Mouse (Mus musculus) lung, embryonic 15.5 days (tissue): Measurements from ENCODE around the gene Ncbp3. TPM values are rescaled to one million over a fixed set of nuclear protein-coding genes. Genes with fewer than 3 reads are reported as not detected.

Experiments used
- ATAC-seq: fragments of 200-750 bp; cut with Nextera tagmentation; 2 replicates; pipeline ENCODE4 v1.8.0; 2017; ENCODE audit warnings: moderate number of reproducible peaks, borderline replicate concordance; ENCODE audit not compliant: low FRiP score, low TSS enrichment; ENCODE audit errors: extremely low read depth
- H3K27ac ChIP-seq: fragments of 300-500 bp; sonication (generic); 2 replicates; pipeline ENCODE4 v1.5.1; 2015; ENCODE audit warnings: moderate library complexity, mild to moderate bottlenecking, inconsistent platforms
- H3K27me3 ChIP-seq: fragments of 300-500 bp; sonication (generic); 2 replicates; pipeline ENCODE4 v1.6.1; 2015; ENCODE audit warnings: inconsistent platforms
- H3K36me3 ChIP-seq: fragments of 300-500 bp; sonication (generic); 2 replicates; pipeline ENCODE4 v1.6.1; 2015; ENCODE audit warnings: inconsistent platforms
- H3K4me1 ChIP-seq: fragments of 300-500 bp; sonication (generic); 2 replicates; pipeline ENCODE4 v1.6.1; 2015; ENCODE audit warnings: inconsistent platforms
- H3K4me2 ChIP-seq: fragments of 300-500 bp; sonication (generic); 2 replicates; pipeline ENCODE4 v1.6.1; 2015; ENCODE audit warnings: inconsistent platforms, mild to moderate bottlenecking, moderate library complexity
- H3K4me3 ChIP-seq: fragments of 300-500 bp; sonication (generic); 2 replicates; pipeline ENCODE4 v1.5.1; 2015; ENCODE audit warnings: mild to moderate bottlenecking, inconsistent platforms
- H3K9ac ChIP-seq: fragments of 300-500 bp; sonication (generic); 2 replicates; pipeline ENCODE4 v1.6.1; 2015; ENCODE audit warnings: inconsistent platforms
- H3K9me3 ChIP-seq: fragments of 300-500 bp; sonication (generic); 2 replicates; pipeline ENCODE4 v1.6.1; 2016; ENCODE audit warnings: inconsistent platforms
- WGBS: fragments of 180-500 bp; shearing (Covaris S2); methylation state at CpG from one replicate; pipeline ENCODE4 v1.1.7; 2015; 5-methylcytosine and 5-hydroxymethylcytosine counted together
- polyA plus RNA-seq: library from polyadenylated mRNA; unstranded; fragments of >200 nt; fragmentation: Nextera tagmentation; extraction: Ambion mirVana; gene quantifications from 2 replicates; pipeline ENCODE4 v1.2.1, GENCODE M21; 2015

The Ncbp3 gene
- polyA plus RNA-seq, 1 experiment from 2014 or later = 12.5 TPM

DNA sequence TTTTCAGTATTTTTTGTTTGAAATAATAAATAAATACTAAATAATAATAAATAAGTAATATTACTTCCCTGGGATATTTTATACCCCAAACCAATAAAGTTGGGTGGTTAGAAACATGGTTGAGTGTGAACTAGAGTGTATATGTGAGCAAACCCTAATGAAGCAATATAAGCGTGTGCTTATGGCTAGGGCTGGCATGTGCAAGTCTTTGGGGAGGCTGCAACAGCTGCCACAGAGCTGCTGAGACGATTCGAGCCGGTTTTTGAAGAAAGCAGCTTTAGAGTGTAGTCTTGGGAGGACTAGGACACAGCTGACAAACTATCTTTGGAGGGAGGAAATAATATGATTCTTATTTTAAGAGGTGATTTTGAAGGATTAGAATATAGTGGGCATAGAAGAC lies 28.7 kb downstream of the Ncbp3 start:
- no peak for ATAC-seq
- Histone ChIP-seq H3K9me3 (no peaks in the 10 kb centered on the region), H3K4me1 (no peaks in the 10 kb centered on the region), H3K36me3 (peaks cover 85% of the 10 kb centered on the region), H3K27me3 (no peaks in the 10 kb centered on the region), H3K4me2 (no peak overlapping the region), H3K27ac (no peak overlapping the region), H3K9ac (no peak overlapping the region), H3K4me3 (no peak overlapping the region)
- 87% methylated on average over 4 of the region's 4 CpGs for WGBS

DNA sequence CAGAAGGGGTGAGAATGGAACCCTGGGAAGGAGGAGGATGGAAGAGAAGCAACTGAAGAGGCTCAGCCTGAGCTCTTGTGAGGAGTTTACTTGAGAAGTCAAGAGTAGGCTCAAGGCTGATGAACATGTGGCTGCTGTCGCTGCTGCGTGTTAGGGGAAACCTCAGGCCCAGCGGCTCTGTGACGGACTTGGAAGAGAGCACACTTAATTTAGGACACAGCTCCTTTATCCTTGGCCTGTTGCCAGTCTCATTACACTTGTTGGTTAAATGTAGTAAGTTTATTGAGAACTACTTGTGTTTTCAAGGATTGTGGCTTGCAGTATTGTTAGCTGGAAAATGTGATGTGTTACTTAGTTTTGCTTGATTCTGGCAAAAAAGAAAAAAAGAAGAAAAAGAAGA lies 29.1 kb downstream of the Ncbp3 start:
- no peaks in the 10 kb centered on the region for H3K4me1 ChIP-seq
- 67% methylated on average over 4 of the region's 4 CpGs for WGBS
- no peak overlapping the region for H3K9ac ChIP-seq

DNA sequence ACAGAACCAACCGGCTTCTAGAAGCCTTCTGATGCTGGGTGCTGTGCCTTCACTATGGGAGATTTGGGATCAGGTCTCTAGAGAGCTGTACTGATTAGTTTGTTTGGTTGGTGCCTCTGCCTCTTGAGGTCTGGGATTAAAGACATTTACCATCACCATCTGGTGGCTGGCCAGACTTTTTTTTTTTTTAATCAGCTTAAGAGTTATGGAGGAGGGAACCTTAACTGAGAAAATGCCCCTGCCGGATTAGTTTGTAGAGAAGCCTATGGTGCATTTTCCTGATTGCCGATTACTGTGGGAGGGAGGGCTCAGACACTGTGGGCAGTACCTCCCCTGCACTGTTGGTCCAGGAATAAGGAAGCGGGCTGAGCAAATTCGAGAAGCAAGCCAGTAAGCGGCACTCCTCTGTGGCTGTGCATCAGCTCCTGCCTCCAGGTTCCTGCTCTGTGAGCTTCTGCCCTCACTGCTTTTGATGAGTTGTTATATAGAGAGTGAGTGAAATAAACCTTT lies 29.7 kb downstream of the Ncbp3 start:
- Histone ChIP-seq H3K27ac (no peak overlapping the region), H3K27me3 (no peaks in the 10 kb centered on the region), H3K4me3 (no peak overlapping the region), H3K4me1 (no peaks in the 10 kb centered on the region), H3K9me3 (no peaks in the 10 kb centered on the region), H3K9ac (no peak overlapping the region), H3K36me3 (peaks cover 88% of the 10 kb centered on the region), H3K4me2 (no peak overlapping the region)
- ATAC-seq = no peak
- 90% methylated on average over 6 of the region's 6 CpGs for WGBS

More for the DNA sequence above, 29.1 kb downstream of the Ncbp3 start:
- H3K9me3 ChIP-seq = no peaks in the 10 kb centered on the region
- no peak overlapping the region for H3K4me2 ChIP-seq
- peaks cover 85% of the 10 kb centered on the region for H3K36me3 ChIP-seq
- no peak for ATAC-seq
- H3K27me3 ChIP-seq = no peaks in the 10 kb centered on the region
- no peak overlapping the region for H3K4me3 ChIP-seq
- no peak overlapping the region for H3K27ac ChIP-seq

DNA sequence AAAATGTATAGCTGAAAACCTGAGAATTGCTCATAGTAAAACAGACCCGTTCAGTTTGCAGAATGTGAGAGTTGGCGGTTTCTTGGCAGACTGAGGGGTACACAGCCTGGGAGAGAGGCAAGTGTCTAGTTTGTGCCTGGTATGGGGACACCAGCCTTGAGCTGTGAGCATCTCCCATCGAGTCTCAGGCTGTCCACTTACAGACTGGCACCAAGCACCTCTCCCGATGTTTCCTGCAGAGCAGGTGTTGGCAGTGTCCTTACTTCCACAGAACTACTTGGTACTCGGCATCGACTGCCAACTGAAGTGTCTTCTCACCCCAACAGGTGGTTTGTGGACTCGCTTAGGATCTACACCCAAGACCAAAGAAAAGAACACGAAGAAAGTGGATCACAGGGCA lies 31.0 kb downstream of the Ncbp3 start:
- no peak overlapping the region for H3K4me3 ChIP-seq
- no peak overlapping the region for H3K27ac ChIP-seq
- peaks cover 81% of the 10 kb centered on the region for H3K36me3 ChIP-seq
- no peaks in the 10 kb centered on the region for H3K27me3 ChIP-seq
- no peak overlapping the region for H3K4me2 ChIP-seq
- H3K9me3 ChIP-seq = no peaks in the 10 kb centered on the region
- no peaks in the 10 kb centered on the region for H3K4me1 ChIP-seq
- ATAC-seq = no peak
- 86% methylated on average over 8 of the region's 8 CpGs for WGBS
- no peak overlapping the region for H3K9ac ChIP-seq

DNA sequence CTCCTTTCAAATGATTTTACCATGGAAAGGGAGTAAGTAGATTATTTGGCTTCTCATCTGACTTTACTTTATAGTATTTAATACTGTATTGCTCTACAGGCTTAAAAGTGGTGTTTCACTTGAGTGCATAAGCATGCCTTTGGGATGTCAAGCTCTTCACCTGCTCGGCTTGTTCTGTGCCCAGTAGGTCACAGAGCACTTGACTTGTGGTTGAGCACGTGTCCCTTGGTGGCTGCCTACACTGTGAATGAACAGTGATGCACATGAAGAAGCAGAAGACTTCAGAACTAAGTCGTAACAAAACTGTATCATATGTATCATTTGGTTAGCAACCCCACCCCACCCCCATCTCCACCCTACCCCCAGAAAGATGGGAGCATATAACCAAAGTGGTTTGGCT lies 32.7 kb downstream of the Ncbp3 start:
- Histone ChIP-seq H3K36me3 (peaks cover 64% of the 10 kb centered on the region), H3K9me3 (no peaks in the 10 kb centered on the region), H3K9ac (no peak overlapping the region), H3K27ac (no peak overlapping the region), H3K4me1 (peaks cover 10% of the 10 kb centered on the region), H3K27me3 (no peaks in the 10 kb centered on the region), H3K4me2 (no peak overlapping the region), H3K4me3 (no peak overlapping the region)
- ATAC-seq = no peak
- 71% methylated on average over 3 of the region's 3 CpGs for WGBS

DNA sequence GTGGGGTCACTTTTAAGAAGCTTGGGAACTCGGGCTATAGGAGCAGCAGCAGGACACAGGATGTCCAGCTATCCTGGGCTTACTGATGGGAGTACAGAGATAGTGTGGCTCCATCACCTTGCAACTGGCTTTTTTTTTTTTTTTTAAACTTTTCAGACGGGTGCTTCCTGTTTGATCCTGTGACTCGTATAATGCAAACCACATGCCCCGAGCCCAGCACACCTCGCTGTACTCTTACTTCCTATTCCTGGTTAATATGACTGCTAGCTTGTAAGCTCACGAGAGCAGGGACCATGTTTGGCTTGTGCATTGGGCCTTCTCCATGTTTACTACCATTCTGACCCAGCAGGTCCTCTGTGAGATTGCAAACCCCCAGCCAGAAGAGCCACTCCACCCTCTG lies 36.7 kb downstream of the Ncbp3 start:
- no peaks in the 10 kb centered on the region for H3K27me3 ChIP-seq
- WGBS = 69% methylated on average over 6 of the region's 6 CpGs
- no peak for ATAC-seq
- H3K4me3 ChIP-seq = no peak overlapping the region
- H3K4me2 ChIP-seq = no peak overlapping the region
- no peaks in the 10 kb centered on the region for H3K9me3 ChIP-seq
- H3K36me3 ChIP-seq = peaks cover 30% of the 10 kb centered on the region
- 0 out of 2 replicates have a peak overlapping the region, but pooled peaks have one; percentile 8 for H3K27ac ChIP-seq
- H3K9ac ChIP-seq = no peak overlapping the region
- peaks cover 11% of the 10 kb centered on the region for H3K4me1 ChIP-seq

DNA sequence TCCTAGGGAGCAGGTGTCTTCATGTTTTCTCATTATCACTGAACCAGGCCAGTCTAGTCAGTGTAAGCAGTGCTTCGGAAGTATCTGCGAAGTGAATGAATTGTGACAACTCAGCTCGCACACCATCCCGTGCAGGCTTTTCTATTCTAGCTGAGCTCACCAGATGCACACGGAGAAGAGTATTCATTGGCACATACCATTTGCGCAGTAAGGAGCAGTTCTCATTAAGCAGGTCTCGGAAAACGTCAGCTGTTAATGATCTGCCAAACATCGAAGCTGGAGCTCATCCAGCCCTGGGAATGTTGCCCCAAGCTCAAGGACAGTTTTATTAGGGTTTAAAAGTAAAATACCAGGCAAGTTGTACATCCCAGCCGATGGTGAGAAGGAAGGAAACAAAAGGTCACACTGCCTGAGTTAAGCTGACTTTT lies 37.2 kb downstream of the Ncbp3 start:
- Histone ChIP-seq H3K4me3 (no peak overlapping the region), H3K27ac (0 out of 2 replicates have a peak overlapping the region, but pooled peaks have one; percentile 8), H3K4me1 (peaks cover 11% of the 10 kb centered on the region), H3K36me3 (peaks cover 25% of the 10 kb centered on the region), H3K9ac (no peak overlapping the region), H3K27me3 (no peaks in the 10 kb centered on the region), H3K9me3 (no peaks in the 10 kb centered on the region), H3K4me2 (no peak overlapping the region)
- ATAC-seq = peak; percentile 49; the same call in 1 of the 2 replicates
- 56% methylated on average over 10 of the region's 10 CpGs for WGBS

DNA sequence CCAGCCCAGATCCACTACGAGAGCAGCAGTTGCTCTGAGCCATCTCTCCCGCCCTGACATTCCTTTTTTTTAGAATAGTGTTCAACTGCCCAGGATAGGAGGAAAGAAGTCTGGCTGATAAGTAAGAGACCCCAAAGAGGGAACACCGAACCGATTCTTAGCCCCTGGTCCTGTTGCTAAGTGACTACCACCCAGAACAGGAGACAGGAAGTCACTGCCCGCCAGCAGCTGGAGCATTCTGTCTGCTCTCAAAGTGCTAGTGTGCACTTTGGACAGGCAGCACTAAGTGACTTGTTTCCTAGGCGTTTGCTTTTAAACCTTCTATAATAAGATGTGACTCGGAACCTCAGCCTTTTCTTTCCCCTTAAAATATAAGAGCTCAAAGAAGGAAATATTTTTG lies 37.8 kb downstream of the Ncbp3 start:
- no peak for ATAC-seq
- Histone ChIP-seq H3K4me2 (no peak overlapping the region), H3K9ac (no peak overlapping the region), H3K4me1 (peaks cover 11% of the 10 kb centered on the region), H3K36me3 (peaks cover 23% of the 10 kb centered on the region), H3K4me3 (no peak overlapping the region), H3K27ac (0 out of 2 replicates have a peak overlapping the region, but pooled peaks have one; percentile 8), H3K9me3 (no peaks in the 10 kb centered on the region), H3K27me3 (no peaks in the 10 kb centered on the region)
- WGBS = 48% methylated on average over 7 of the region's 7 CpGs

DNA sequence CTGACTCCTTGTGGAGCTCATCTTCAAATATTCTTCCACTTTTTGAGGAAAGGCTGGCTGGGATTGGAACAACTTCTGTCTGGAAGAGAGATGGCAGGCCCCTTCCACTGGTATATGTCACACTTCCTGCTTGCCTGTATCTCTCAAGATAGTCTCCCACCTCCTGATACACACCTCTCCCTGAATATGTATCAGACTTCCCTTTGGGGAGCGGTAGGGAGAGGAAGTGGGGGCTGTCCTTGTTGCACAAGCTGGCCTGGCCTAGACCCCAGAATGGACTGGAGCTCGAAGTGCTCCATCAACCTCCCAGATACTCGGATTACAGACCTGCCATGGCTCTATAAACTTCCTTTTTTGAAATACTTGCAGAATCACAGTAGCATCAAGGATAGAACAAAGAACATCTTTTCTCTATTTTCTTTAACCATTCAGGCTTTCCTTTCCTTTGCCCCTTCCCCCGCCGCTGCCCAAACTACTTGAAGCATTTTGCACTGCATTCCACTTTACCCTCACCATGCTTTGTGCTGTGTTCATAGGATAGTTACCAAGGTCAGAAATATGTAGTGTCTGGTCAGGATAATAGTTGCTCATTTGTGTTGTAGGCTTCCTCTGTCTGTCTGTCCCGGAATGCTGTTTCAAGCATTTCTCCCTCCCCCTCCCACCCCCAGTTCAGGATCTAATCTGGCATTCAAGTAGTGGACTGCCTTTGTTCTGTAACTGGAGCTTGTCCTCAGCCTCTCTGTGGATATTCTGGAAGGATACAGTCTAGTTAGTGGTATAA lies 40.3 kb downstream of the Ncbp3 start:
- ATAC-seq = no peak
- no peaks in the 10 kb centered on the region for H3K27me3 ChIP-seq
- no peaks in the 10 kb centered on the region for H3K9me3 ChIP-seq
- H3K36me3 ChIP-seq = peaks cover 2% of the 10 kb centered on the region; the same call in 1 of the 2 replicates
- H3K4me1 ChIP-seq = peaks cover 11% of the 10 kb centered on the region
- no peak overlapping the region for H3K27ac ChIP-seq
- 48% methylated on average over 6 of the region's 6 CpGs for whole genome bisulfite sequencing
- no peak overlapping the region for H3K4me2 ChIP-seq
- H3K9ac ChIP-seq = no peak overlapping the region
- no peak overlapping the region for H3K4me3 ChIP-seq

DNA sequence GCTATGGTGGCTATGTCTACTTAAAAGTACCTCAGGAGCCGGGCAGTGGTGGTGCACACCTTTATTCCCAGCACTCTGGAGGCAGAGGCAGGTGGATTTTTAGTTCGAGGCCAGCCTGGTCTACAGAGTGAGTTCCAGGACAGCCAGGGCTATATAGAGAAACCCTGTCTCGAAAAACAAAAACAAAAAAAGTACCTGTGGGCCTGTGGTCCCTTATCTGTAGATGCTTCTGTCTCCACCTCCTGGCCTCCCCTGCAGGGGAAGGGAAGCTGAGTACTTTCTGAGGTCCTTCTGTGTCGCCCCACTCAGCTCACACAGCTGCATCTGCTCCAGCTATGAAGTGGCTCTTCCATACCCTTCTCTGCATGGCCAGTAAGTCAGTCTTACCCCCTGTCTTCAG lies 42.7 kb downstream of the Ncbp3 start, which contains the start of gene Itgae:
TSS of gene Itgae (plus strand) at position 301 of the 400 bp plus-strand sequence.
- Histone ChIP-seq H3K9me3 (no peaks in the 10 kb centered on the region), H3K4me2 (no peak within 1 kb of the TSS), H3K9ac (no peak within 1 kb of the TSS), H3K4me3 (no peak within 1 kb of the TSS), H3K36me3 (no peaks in the 10 kb centered on the region), H3K27me3 (no peaks in the 10 kb centered on the region), H3K4me1 (peaks cover under 1% of the 10 kb centered on the region; the same call in 1 of the 2 replicates), H3K27ac (no peak within 1 kb of the TSS)
- WGBS = 77% methylated on average over 4 of the region's 4 CpGs
- ATAC-seq = no peak

DNA sequence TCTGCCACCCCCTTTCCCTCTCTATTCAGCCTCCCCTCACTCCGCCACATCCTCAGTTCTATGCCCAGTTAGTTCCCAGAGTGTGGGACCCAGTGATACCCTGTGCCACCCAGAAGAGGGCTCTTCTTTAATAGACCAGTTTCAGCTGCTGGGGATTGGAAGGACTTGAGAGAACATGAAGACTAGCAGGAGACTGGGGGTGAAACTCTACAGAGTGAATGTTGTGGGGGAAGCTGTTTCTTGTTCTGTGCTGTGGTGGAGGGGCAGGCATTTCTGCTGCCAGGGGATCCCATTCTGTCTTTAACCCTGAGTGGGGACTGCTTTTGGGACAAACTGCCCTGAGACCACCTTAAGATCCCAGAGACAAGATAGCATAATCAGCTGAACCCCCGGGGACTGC lies 43.2 kb downstream of the Ncbp3 start:
- Histone ChIP-seq H3K9me3 (no peaks in the 10 kb centered on the region), H3K27me3 (no peaks in the 10 kb centered on the region), H3K4me3 (no peak overlapping the region), H3K27ac (no peak overlapping the region), H3K9ac (no peak overlapping the region), H3K4me2 (no peak overlapping the region), H3K4me1 (no peaks in the 10 kb centered on the region), H3K36me3 (no peaks in the 10 kb centered on the region)
- no peak for ATAC-seq
- 90% methylated on average over 2 of the region's 2 CpGs for WGBS

DNA sequence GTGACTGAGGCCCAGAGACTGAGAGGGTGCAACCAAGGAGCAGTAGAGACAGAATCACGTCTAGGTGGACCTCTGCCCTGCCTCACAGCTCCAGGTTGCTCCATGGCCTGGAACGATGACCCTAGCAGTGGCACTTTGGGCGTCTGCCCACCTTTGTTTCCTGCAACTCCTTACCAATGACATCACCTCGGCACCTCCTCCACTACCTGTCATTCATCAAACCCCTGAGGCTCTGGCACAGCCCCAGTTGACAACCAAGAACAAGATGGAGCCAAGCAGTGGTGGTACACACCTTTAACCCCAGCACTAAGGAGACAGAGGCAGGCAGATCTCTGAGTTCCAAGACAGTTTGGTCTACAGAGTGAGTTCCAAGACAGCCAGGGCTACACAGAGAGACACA lies 44.5 kb downstream of the Ncbp3 start:
- H3K4me2 ChIP-seq = no peak overlapping the region
- no peaks in the 10 kb centered on the region for H3K9me3 ChIP-seq
- H3K27ac ChIP-seq = no peak overlapping the region
- no peak overlapping the region for H3K4me3 ChIP-seq
- WGBS = 59% methylated on average over 4 of the region's 4 CpGs
- H3K4me1 ChIP-seq = no peaks in the 10 kb centered on the region
- H3K9ac ChIP-seq = no peak overlapping the region
- H3K27me3 ChIP-seq = no peaks in the 10 kb centered on the region
- no peaks in the 10 kb centered on the region for H3K36me3 ChIP-seq
- no peak for ATAC-seq
